8 mouse cellular contexts compared by ENCODE assay signal in genomic region chr15:98107703-98108296, GRCm38 (mm10). TPM values are rescaled to one million over a fixed set of nuclear protein-coding genes. Genes with fewer than 3 reads are reported as not detected.
DNase-seq lines count a peak whose midpoint lies in the region; ATAC-seq and TF ChIP-seq lines count a peak whose summit lies in the region.

No protein-coding gene starts in this region.

- no peak for TF ChIP-seq CTCF in kidney, postnatal 0 days (IDR thresholded peaks at IDR 0.05; ENCODE audit: low read depth)

- no peak for DNase-seq in kidney, postnatal 0 days (ENCODE audit: low spot score)
- no peak for DNase-seq in kidney, adult 9 months
- DNase-seq in adrenal gland, postnatal 14 days, result no peak
- DNase-seq in thymus, adult 18-20 months, result no peak
- no peak for DNase-seq in cerebellum, postnatal 4 days (ENCODE audit: low spot score in 2 of 2)

- H3K4me3 ChIP-seq in kidney, postnatal 0 days (replicated peaks; ENCODE audit: low read depth, low read length), result peak overlapping the region; percentile 66
- H3K4me3 ChIP-seq in embryonic facial prominence, embryonic 12.5 days, result peak overlapping the region; percentile 62
- peak overlapping the region; percentile 68 for H3K4me3 ChIP-seq in intestine, embryonic 15.5 days (replicated peaks)
- H3K4me3 ChIP-seq in neural tube, embryonic 13.5 days, result peak overlapping the region; percentile 72

- ATAC-seq in kidney, postnatal 0 days (replicated peaks; ENCODE audit: low FRiP score, low read depth), result 0 out of 2 replicates have a peak, but pooled peaks have one; percentile 12
- ATAC-seq in embryonic facial prominence, embryonic 12.5 days (ENCODE audit: insufficient number of reproducible peaks, insufficient read depth, low FRiP score, low TSS enrichment), result no peak
- ATAC-seq in intestine, embryonic 15.5 days, result peak; percentile 26
- peak; percentile 29; the same call in 1 of the 2 replicates for ATAC-seq in neural tube, embryonic 13.5 days (ENCODE audit: low read depth)

- no peaks in the 10 kb centered on the region for H3K9me3 ChIP-seq in kidney, postnatal 0 days (replicated peaks; ENCODE audit: low read length)
- no peaks in the 10 kb centered on the region for H3K9me3 ChIP-seq in embryonic facial prominence, embryonic 12.5 days
- H3K9me3 ChIP-seq in intestine, embryonic 15.5 days, result no peaks in the 10 kb centered on the region
- H3K9me3 ChIP-seq in neural tube, embryonic 13.5 days, result no peaks in the 10 kb centered on the region

- peaks cover 7% of the 10 kb centered on the region; the same call in 1 of the 2 replicates for H3K4me1 ChIP-seq in kidney, postnatal 0 days (replicated peaks; ENCODE audit: insufficient read depth, low read length)
- peaks cover 20% of the 10 kb centered on the region for H3K4me1 ChIP-seq in embryonic facial prominence, embryonic 12.5 days
- H3K4me1 ChIP-seq in intestine, embryonic 15.5 days (replicated peaks), result peaks cover 12% of the 10 kb centered on the region
- peaks cover 26% of the 10 kb centered on the region for H3K4me1 ChIP-seq in neural tube, embryonic 13.5 days (replicated peaks)

- H3K27me3 ChIP-seq in kidney, postnatal 0 days (ENCODE audit: insufficient read depth, low read length), result no peaks in the 10 kb centered on the region
- no peaks in the 10 kb centered on the region for H3K27me3 ChIP-seq in embryonic facial prominence, embryonic 12.5 days
- no peaks in the 10 kb centered on the region for H3K27me3 ChIP-seq in intestine, embryonic 15.5 days (replicated peaks)
- 0 out of 2 replicates have a peak, but pooled peaks cover 3% of the 10 kb centered on the region for H3K27me3 ChIP-seq in neural tube, embryonic 13.5 days

- H3K9ac ChIP-seq in kidney, postnatal 0 days (ENCODE audit: low read depth, low read length), result peak overlapping the region; percentile 84
- H3K9ac ChIP-seq in embryonic facial prominence, embryonic 12.5 days, result peak overlapping the region; percentile 79; the same call in 1 of the 2 replicates
- peak overlapping the region; percentile 78; the same call in 1 of the 2 replicates for H3K9ac ChIP-seq in intestine, embryonic 15.5 days
- peak overlapping the region; percentile 86 for H3K9ac ChIP-seq in neural tube, embryonic 13.5 days

- peak overlapping the region; percentile 67 for H3K4me2 ChIP-seq in kidney, postnatal 0 days (ENCODE audit: low read length)
- H3K4me2 ChIP-seq in embryonic facial prominence, embryonic 12.5 days (replicated peaks), result peak overlapping the region; percentile 76
- peak overlapping the region; percentile 85 for H3K4me2 ChIP-seq in intestine, embryonic 15.5 days (replicated peaks)
- peak overlapping the region; percentile 83 for H3K4me2 ChIP-seq in neural tube, embryonic 13.5 days

- peak overlapping the region; percentile 82; the same call in 1 of the 2 replicates for H3K27ac ChIP-seq in kidney, postnatal 0 days
- peak overlapping the region; percentile 85; the same call in 1 of the 2 replicates for H3K27ac ChIP-seq in embryonic facial prominence, embryonic 12.5 days
- peak overlapping the region; percentile 68; the same call in 1 of the 2 replicates for H3K27ac ChIP-seq in intestine, embryonic 15.5 days
- peak overlapping the region; percentile 83 for H3K27ac ChIP-seq in neural tube, embryonic 13.5 days (replicated peaks)

- H3K36me3 ChIP-seq in kidney, postnatal 0 days (ENCODE audit: insufficient read depth, low read length), result 0 out of 2 replicates have a peak, but pooled peaks cover 2% of the 10 kb centered on the region
- peaks cover 11% of the 10 kb centered on the region for H3K36me3 ChIP-seq in embryonic facial prominence, embryonic 12.5 days
- H3K36me3 ChIP-seq in intestine, embryonic 15.5 days, result no peaks in the 10 kb centered on the region
- H3K36me3 ChIP-seq in neural tube, embryonic 13.5 days, result peaks cover 9% of the 10 kb centered on the region

- 39% methylated on average over 11 of the region's 11 CpGs for WGBS in kidney, postnatal 0 days
- WGBS in embryonic facial prominence, embryonic 12.5 days, result 32% methylated on average over 11 of the region's 11 CpGs
- 24% methylated on average over 11 of the region's 11 CpGs for WGBS in intestine, embryonic 15.5 days
- WGBS in neural tube, embryonic 13.5 days, result 44% methylated on average over 11 of the region's 11 CpGs

RNA-seq across cellular contexts. Expression of gene Senp1, which starts 14.3 kb away (rescaled TPM):
- polyA plus RNA-seq in kidney, postnatal 0 days (2015; fragmentation: Nextera tagmentation; extraction: Ambion mirVana), result 17.1 and 17.9 TPM in 2 replicates
- 41.8 and 45.6 TPM in 2 replicates for polyA plus RNA-seq in embryonic facial prominence, embryonic 12.5 days (2016; fragmentation: Nextera tagmentation; extraction: Ambion mirVana)
- polyA plus RNA-seq in intestine, embryonic 15.5 days (2015; fragmentation: Nextera tagmentation; extraction: Ambion mirVana), result 26.5 and 27.4 TPM in 2 replicates
- polyA plus RNA-seq in neural tube, embryonic 13.5 days (2015; fragmentation: Nextera tagmentation; extraction: Ambion mirVana), result 20.3 and 23.4 TPM in 2 replicates
- total RNA-seq in adrenal gland, postnatal 14 days (2021), result 17.6 and 21.1 TPM in 2 replicates

RNA-seq across cellular contexts. Expression of gene Pfkm, which starts 15.4 kb away (rescaled TPM):
- 34.2 and 35.3 TPM in 2 replicates for polyA plus RNA-seq in kidney, postnatal 0 days (2015; fragmentation: Nextera tagmentation; extraction: Ambion mirVana)
- 49.6 and 50.5 TPM in 2 replicates for polyA plus RNA-seq in embryonic facial prominence, embryonic 12.5 days (2016; fragmentation: Nextera tagmentation; extraction: Ambion mirVana)
- polyA plus RNA-seq in intestine, embryonic 15.5 days (2015; fragmentation: Nextera tagmentation; extraction: Ambion mirVana), result 27.9 and 28.4 TPM in 2 replicates
- 66.5 and 66.8 TPM in 2 replicates for polyA plus RNA-seq in neural tube, embryonic 13.5 days (2015; fragmentation: Nextera tagmentation; extraction: Ambion mirVana)
- total RNA-seq in adrenal gland, postnatal 14 days (2021), result 66.1 and 72.0 TPM in 2 replicates

RNA-seq across cellular contexts. Expression of gene Asb8, which starts 57.6 kb away (rescaled TPM):
- polyA plus RNA-seq in kidney, postnatal 0 days (2015; fragmentation: Nextera tagmentation; extraction: Ambion mirVana), result 49.5 and 52.5 TPM in 2 replicates
- polyA plus RNA-seq in embryonic facial prominence, embryonic 12.5 days (2016; fragmentation: Nextera tagmentation; extraction: Ambion mirVana), result 46.4 and 47.2 TPM in 2 replicates
- 46.6 and 49.5 TPM in 2 replicates for polyA plus RNA-seq in intestine, embryonic 15.5 days (2015; fragmentation: Nextera tagmentation; extraction: Ambion mirVana)
- 57.5 and 63.8 TPM in 2 replicates for polyA plus RNA-seq in neural tube, embryonic 13.5 days (2015; fragmentation: Nextera tagmentation; extraction: Ambion mirVana)
- total RNA-seq in adrenal gland, postnatal 14 days (2021), result 40.1 and 45.2 TPM in 2 replicates

RNA-seq across cellular contexts. Expression of gene Ccdc184, which starts 59.2 kb away (rescaled TPM):
- 1.3 and 1.7 TPM in 2 replicates for polyA plus RNA-seq in kidney, postnatal 0 days (2015; fragmentation: Nextera tagmentation; extraction: Ambion mirVana)
- polyA plus RNA-seq in embryonic facial prominence, embryonic 12.5 days (2016; fragmentation: Nextera tagmentation; extraction: Ambion mirVana), result 2.0 and 2.4 TPM in 2 replicates
- 1.6 and 1.7 TPM in 2 replicates for polyA plus RNA-seq in intestine, embryonic 15.5 days (2015; fragmentation: Nextera tagmentation; extraction: Ambion mirVana)
- 50.1 and 50.4 TPM in 2 replicates for polyA plus RNA-seq in neural tube, embryonic 13.5 days (2015; fragmentation: Nextera tagmentation; extraction: Ambion mirVana)
- total RNA-seq in adrenal gland, postnatal 14 days (2021), result 0.70 and 0.94 TPM in 2 replicates
